Mouse (Mus musculus) thymus, postnatal 4 days (tissue): ENCODE data around the gene Lrsam1.

Experiments used
- DNase-seq: peaks from one replicate; pipeline ENCODE4 v3.0.0; 2021

Lrsam1 gene

GRCm38 (mm10) chr2:32966184-32966688 lies 4.8 kb upstream of the Lrsam1 start:
- DNase-seq = no peak

DNA sequence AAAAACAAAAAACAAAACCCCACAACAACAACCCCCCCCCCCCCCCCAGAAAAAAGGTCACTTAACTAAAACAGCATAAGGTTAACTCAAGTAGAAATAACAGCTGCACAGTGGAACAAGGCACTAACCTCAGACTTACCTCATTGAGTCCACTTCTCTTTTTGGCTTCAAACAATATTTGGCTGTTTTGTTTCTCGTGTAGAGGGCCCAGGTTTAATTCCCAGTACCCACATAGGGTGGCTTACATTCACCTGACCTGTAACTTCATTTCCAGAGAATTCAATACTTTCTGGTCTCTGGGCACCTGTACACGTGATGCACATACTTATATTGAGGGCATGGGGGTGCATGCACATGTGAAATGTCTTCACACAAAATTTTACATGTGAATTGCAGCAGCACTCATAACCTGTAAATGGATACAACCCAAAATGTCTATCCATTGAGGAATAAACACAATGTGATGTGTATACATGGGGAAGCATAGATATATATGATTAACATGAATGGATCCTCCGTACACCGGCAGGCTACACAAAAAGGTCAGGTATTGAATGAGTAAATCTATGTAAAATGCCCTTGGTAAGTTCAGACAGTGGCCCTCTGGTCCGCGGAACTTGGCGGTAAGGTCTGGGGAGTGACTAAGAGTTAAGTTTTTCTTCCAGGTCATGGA lies 4.2 kb upstream of the Lrsam1 start:
- no peak for DNase-seq

DNA sequence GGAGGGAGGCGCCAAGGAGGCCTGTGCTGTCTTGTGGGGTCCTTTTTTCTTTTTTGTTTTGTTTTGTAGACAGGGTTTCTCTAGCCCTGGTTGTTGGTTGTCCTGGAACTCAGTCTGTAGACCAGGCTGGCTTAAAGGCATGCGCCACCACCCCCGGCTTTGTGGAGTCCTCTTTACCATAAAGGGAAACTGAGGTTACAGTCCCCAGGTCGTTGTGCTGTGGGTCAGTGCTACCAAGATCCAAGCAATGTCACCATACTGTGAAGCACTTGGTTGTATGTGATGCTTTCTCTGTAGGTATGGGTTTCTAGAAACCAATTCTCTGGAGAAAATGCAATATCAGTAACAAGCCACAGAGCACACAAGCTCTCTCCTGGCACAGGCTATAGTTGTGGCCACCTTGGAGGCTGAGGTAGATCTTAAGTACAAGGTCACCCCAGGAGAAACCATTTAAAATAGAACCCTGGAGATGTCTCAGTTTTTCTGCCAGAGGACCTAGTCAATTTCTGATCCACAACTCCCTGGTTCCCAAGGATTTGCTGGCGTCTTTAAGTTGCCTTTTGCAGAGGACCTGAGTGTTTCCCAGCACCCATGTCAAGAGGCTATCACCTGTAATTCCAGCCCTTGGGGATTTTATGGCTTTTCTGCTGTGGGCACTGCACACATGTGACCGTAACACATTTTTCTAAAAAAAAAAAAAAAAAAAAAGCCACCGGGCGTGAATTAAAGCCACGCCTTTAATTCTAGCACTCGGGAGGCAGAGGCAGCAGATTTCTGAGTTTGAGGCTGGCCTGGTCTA lies 3.4 kb upstream of the Lrsam1 start:
- DNase-seq = no peak

GRCm38 (mm10) chr2:32963981-32964380 lies 2.6 kb upstream of the Lrsam1 start:
- no peak for DNase-seq

DNA sequence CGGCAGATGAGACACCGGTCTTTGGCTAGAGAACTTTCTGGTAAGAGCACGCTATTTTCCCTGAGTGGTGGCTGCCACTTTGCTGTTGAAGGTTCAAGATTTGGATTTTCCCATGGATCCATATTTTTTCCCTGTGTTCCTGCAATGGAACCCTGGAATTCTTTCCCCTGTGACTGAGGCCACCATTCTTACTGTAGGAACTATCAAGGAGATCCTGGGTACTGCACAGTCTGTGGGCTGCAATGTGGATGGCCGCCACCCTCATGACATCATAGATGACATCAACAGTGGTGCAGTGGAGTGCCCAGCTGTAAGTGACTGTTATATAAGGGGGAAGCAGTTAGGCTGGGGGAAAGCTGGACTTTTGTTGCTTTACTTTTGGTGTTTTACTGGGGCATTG lies 2.1 kb upstream of the Lrsam1 start:
- DNase-seq = no peak

- peak; percentile 73 for DNase-seq
These were observed 1.4 kb upstream of the Lrsam1 start for GRCm38 (mm10) chr2:32962875-32963220.

DNA sequence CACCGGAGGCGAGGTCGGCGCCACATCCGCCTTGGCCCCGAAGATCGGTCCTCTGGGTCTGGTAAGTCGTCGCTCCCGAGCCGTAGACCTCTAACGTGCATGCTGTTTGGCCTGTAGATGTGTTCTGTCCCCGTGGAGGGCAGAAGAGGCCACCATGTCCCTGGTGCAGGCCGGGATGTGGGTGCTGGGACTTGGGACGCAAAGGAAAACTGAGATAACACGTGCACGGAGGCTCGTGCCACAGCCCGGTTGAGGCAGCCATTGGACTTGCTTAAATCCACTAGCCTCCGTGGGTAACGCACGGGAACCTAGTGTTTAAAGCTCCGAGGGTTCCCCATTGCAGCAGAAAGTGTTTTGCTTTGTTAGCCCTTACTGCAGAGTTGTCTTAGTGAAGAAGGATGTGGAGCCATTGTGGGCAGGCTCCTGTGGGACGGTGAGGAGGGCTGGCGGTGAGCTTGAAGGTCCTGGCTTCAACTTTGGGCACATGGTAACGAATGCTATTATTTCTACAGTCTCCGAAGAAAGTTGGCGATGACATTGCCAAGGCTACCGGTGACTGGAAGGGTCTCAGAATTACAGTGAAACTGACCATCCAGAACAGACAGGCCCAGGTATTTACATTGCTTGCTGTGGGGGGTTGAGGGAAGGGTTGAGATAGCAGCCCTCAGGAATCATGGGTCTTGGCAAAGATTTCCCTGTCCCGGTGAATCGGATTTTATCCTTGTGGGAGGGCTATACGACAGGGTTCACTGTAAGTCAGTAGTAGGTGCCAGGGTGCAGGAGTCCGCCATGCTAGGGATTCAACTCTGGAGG lies 854 bp upstream of the Lrsam1 start:
- DNase-seq = no peak

GRCm38 (mm10) chr2:32960273-32960672 lies 1.1 kb downstream of the Lrsam1 start:
- DNase-seq = no peak

- peak; percentile 35 for DNase-seq
These were observed 4.1 kb downstream of the Lrsam1 start for GRCm38 (mm10) chr2:32957344-32957743.

- no peak for DNase-seq
These were observed 6.8 kb downstream of the Lrsam1 start for GRCm38 (mm10) chr2:32954581-32954980.

GRCm38 (mm10) chr2:32947454-32947853 lies 14.0 kb downstream of the Lrsam1 start:
- no peak for DNase-seq

- DNase-seq = no peak
These were observed 20.9 kb downstream of the Lrsam1 start for GRCm38 (mm10) chr2:32940483-32940882.

DNA sequence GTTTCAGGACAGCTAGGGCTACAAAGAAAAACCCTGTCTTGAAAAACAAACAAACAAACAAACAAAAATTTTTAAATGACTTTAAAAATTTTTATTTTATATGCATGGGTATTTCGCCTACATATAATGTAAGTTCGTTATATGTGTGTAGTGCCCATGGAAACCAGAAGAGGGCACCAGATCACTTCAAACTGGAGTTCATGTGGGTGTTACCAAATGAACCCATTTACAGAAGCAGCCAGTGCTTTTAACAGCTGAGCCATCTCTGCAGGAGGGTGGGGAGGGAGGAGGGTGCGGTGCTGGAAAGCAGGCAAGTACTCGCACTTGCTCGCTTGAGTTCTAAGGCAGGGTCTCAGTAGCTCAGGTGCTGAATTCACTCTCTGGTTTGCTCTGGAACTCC lies 22.0 kb downstream of the Lrsam1 start:
- DNase-seq = peak; percentile 72

- DNase-seq = no peak
These were observed 22.7 kb downstream of the Lrsam1 start for GRCm38 (mm10) chr2:32938741-32939140.

DNA sequence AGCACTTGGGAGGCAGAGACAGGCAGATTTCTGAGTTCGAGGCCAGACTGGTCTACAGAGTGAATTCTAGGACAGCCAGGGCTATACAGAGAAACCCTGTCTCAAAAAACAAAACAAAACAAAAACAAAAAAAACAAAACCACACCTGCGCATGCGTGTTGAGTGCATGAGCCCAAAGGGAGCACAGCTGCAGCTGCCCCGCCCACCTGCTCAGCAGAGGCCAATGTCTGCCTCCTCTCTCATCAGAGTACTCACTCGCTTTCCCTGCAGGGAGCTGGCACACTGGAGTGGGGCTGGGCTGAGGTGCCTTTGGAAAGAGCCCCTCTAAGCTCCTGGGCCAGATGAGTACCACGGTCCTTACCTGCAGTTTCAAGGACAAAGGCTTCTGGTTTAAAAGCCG lies 29.7 kb downstream of the Lrsam1 start:
- DNase-seq = peak; percentile 90

DNA sequence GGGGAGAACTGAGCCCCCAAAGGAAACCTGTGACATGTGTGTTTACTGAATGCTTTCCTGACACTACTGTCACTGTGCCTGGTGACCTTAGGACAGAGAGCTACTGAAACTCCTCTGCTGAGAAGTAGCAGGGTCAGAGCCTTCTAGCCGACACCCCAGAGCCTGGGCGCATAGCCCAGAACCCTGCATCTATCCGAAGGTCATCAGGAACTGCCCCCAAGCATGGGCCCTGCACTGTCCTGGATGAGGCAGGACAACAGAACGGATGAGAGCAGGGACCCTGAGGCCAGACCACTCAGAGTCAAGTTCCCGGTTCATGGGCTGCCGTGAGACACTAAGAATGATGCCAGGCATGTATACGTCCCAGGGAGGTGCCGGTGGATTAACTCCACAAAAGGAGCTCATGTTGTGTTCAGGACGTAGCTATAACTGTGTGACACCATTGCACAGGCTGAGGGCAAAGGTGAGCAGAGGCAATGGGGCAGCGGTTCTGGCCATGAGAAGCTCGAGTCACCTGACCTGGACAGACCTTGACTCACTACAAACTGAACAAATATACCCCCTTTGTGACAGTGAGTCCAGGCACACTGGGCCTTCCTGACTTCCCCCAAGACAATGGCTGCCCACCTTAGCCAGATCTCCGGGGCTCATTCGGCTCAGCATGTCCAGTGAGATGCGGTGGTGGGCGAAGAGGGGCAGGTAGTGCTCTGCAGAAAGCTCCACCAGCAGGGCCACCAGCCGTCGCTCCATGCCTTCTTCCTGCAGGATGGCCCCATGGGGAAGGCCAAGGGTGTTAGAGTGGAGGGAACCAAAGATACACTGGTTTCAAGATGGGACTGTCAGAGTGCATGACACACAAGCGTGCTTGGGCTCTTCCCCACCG lies 32.2 kb downstream of the Lrsam1 start:
- DNase-seq = no peak

- peak; percentile 87 for DNase-seq
These were observed 33.0 kb downstream of the Lrsam1 start for GRCm38 (mm10) chr2:32928235-32928946.

DNA sequence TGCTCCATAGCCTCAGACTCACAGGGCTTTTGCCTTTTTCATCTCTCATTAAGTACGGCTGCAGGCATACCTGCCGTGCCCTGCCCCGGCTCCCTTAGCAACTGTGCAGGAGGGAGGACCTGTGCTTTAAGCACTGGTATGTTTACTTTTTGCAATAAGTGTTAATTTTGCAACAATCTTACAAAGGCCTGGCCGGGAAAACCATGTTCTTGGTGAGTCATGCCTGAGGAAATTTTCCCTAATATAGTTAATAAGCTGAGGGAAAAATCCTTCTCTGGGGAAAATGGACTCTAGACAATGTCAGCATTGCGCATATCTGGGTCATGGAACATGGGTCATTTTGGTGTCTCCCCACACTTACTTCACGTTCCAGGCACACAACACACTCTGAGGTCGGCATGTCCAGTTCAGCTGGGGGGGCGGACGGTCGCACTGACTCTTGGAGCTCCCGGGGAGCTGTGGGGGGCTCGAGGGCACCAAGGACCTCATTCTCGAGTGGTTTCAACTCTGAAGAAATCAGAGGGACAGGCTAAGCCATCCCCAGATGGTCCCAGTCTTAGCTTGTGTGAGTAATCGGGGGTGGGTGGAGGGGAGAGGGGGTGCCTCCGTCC lies 33.7 kb downstream of the Lrsam1 start:
- DNase-seq = no peak

- peak; percentile 59 for DNase-seq
These were observed 34.9 kb downstream of the Lrsam1 start for GRCm38 (mm10) chr2:32926330-32927075.

- DNase-seq = peak; percentile 27
These were observed 37.0 kb downstream of the Lrsam1 start for GRCm38 (mm10) chr2:32924306-32924844.
